Mouse (Mus musculus) cortical plate, adult 2 months (tissue): Measurements from ENCODE around the gene Zbtb11. TPM values are rescaled to one million over a fixed set of nuclear protein-coding genes. Genes with fewer than 3 reads are reported as not detected.
"Not testable (repeated sequence)": the region's sequence is repeated elsewhere in the genome, so short reads cannot be mapped to it uniquely, and the experiment has no call there.

Experiments used
- H3K27ac ChIP-seq: fragments of 200-500 bp; 2 replicates; pipeline ENCODE4 v1.5.1; 2012; ENCODE audit warnings: low read length, control low read depth, inconsistent platforms; ENCODE audit not compliant: insufficient read depth
- H3K4me1 ChIP-seq: fragments of 200-500 bp; 2 replicates; pipeline ENCODE4 v1.6.1; 2011; ENCODE audit warnings: low read length; ENCODE audit not compliant: control insufficient read depth, insufficient read depth
- H3K4me3 ChIP-seq: fragments of 200-500 bp; 2 replicates; pipeline ENCODE4 v1.5.1; 2011; ENCODE audit warnings: mild to moderate bottlenecking, low read length, control low read depth; ENCODE audit not compliant: insufficient read depth
- CTCF ChIP-seq: fragments of 200-500 bp; IDR thresholded peaks from 2 replicates; pipeline ENCODE4 v1.5.1; 2011; ENCODE audit warnings: mild to moderate bottlenecking, control low read depth, low read length; ENCODE audit not compliant: insufficient read depth; ENCODE audit errors: extremely low read depth
- POLR2A ChIP-seq: fragments of 200-500 bp; IDR thresholded peaks from 2 replicates; pipeline ENCODE4 v1.6.1; 2011; ENCODE audit warnings: mild to moderate bottlenecking, low read length, control low read depth; ENCODE audit not compliant: insufficient read depth; ENCODE audit errors: extremely low read depth
- polyA plus RNA-seq: library from polyadenylated mRNA; depleted of rRNA; stranded (reverse); fragments of >200 nt; gene quantifications from 2 replicates; pipeline ENCODE4 v1.2.3, GENCODE M21; 2012; rRNA removed

The Zbtb11 gene
- polyA plus RNA-seq, 1 experiment, result 25.8 TPM

- Histone ChIP-seq H3K4me1 (peaks cover 4% of the 10 kb centered on the region), H3K27ac (no peak overlapping the region), H3K4me3 (peak overlapping the region; percentile 5; the same call in 1 of the 2 replicates)
- TF ChIP-seq POLR2A (no peak), CTCF (no peak)
Measured at GRCm38 (mm10) chr16:56036501-56036900, 62.8 kb downstream of the Zbtb11 start.

GRCm38 (mm10) chr16:56037138-56038010, 63.7 kb downstream of the Zbtb11 start, which contains the start of gene Trmt10c:
Gene Trmt10c, minus strand, starts transcription at chr16:56037819.
- H3K4me1 ChIP-seq, result peaks cover 4% of the 10 kb centered on the region
- peak within 1 kb of the TSS; percentile 68 for H3K27ac ChIP-seq
- H3K4me3 ChIP-seq, result peak within 1 kb of the TSS; percentile 86
- TF ChIP-seq POLR2A (peak; percentile 44), CTCF (no peak)

GRCm38 (mm10) chr16:56038090-56038489, 64.4 kb downstream of the Zbtb11 start:
- Histone ChIP-seq H3K4me3 (peak overlapping the region; percentile 86), H3K4me1 (peaks cover 4% of the 10 kb centered on the region), H3K27ac (peak overlapping the region; percentile 68)
- TF ChIP-seq POLR2A, result no peak
- no peak for TF ChIP-seq CTCF

GRCm38 (mm10) chr16:56048038-56048437, 74.4 kb downstream of the Zbtb11 start, which contains the start of gene Senp7:
Gene Senp7, plus strand, starts transcription at chr16:56048338.
- not testable (repeated sequence) for H3K27ac ChIP-seq, H3K4me1 ChIP-seq
- H3K4me3 ChIP-seq, result peak within 1 kb of the TSS; percentile 32

- no peak overlapping the region for H3K27ac ChIP-seq
- no peak for TF ChIP-seq POLR2A
- no peak overlapping the region for H3K4me3 ChIP-seq
- no peaks in the 10 kb centered on the region for H3K4me1 ChIP-seq
Measured at GRCm38 (mm10) chr16:56055911-56056310, 82.2 kb downstream of the Zbtb11 start.

GRCm38 (mm10) chr16:56056944-56057590, 83.4 kb downstream of the Zbtb11 start:
- H3K27ac ChIP-seq, result no peak overlapping the region
- no peak overlapping the region for H3K4me3 ChIP-seq
- no peak for TF ChIP-seq CTCF
- TF ChIP-seq POLR2A, result no peak
- no peaks in the 10 kb centered on the region for H3K4me1 ChIP-seq

GRCm38 (mm10) chr16:56058151-56058550, 84.5 kb downstream of the Zbtb11 start:
- TF ChIP-seq CTCF (no peak), POLR2A (no peak)
- Histone ChIP-seq H3K27ac (no peak overlapping the region), H3K4me3 (no peak overlapping the region), H3K4me1 (no peaks in the 10 kb centered on the region)

Other genes starting within 250 kb of the Zbtb11 start
- gene Nfkbiz, start 135.0 kb upstream of the Zbtb11 start, polyA plus RNA-seq, result 5.1 and 5.4 TPM in 2 replicates
- gene Nxpe3, start 78.6 kb upstream of the Zbtb11 start, polyA plus RNA-seq, result 7.5 and 8.0 TPM in 2 replicates
- 7.9 and 8.3 TPM in 2 replicates for gene Cep97, start 39.0 kb upstream of the Zbtb11 start, polyA plus RNA-seq
- gene Rpl24, start 7.6 kb upstream of the Zbtb11 start, polyA plus RNA-seq, result 435 and 439 TPM in 2 replicates
- gene Pcnp, start 55.9 kb downstream of the Zbtb11 start, polyA plus RNA-seq, result 129 and 130 TPM in 2 replicates
- gene Trmt10c, start 63.9 kb downstream of the Zbtb11 start, polyA plus RNA-seq, result 5.7 and 6.0 TPM in 2 replicates
- 25.1 and 25.2 TPM in 2 replicates for gene Senp7, start 74.5 kb downstream of the Zbtb11 start, polyA plus RNA-seq
- 0.45 and 0.65 TPM in 2 replicates for gene Impg2, start 230.4 kb downstream of the Zbtb11 start, polyA plus RNA-seq